Mouse (Mus musculus): ENCODE data around the gene Vwc2.

Vwc2 gene

GRCm38 (mm10) chr11:11242694-11243377, 128.8 kb downstream of the Vwc2 start:
- DNase-seq (ENCODE audit: low read depth, low spot score), result peak; percentile 6

- no peak for DNase-seq (ENCODE audit: low read depth, low spot score)
Observed at GRCm38 (mm10) chr11:11257348-11257747, 143.3 kb downstream of the Vwc2 start.

- no peak for DNase-seq (ENCODE audit: low read depth, low spot score)
Observed at GRCm38 (mm10) chr11:11280128-11280527, 166.1 kb downstream of the Vwc2 start.

- no peak for DNase-seq (ENCODE audit: low read depth, low spot score)
Observed at GRCm38 (mm10) chr11:11283512-11283911, 169.5 kb downstream of the Vwc2 start.
